Mouse (Mus musculus) hindbrain, postnatal 0 days (tissue): ENCODE results near the gene Rundc1. TPM values are rescaled to one million over a fixed set of nuclear protein-coding genes. Genes with fewer than 3 reads are reported as not detected.
"Not testable (repeated sequence)": the region's sequence is repeated elsewhere in the genome, so short reads cannot be mapped to it uniquely, and the experiment has no call there.

Experiments used
- ATAC-seq: fragments of 200-750 bp; cut with Nextera tagmentation; 2 replicates; pipeline ENCODE4 v1.8.0; 2017; ENCODE audit warnings: mild to moderate bottlenecking, moderate TSS enrichment, moderate library complexity
- DNase-seq: peaks from one replicate; pipeline ENCODE4 v3.0.0-alpha.2; 2015; ENCODE audit warnings: low spot score
- H3K27ac ChIP-seq: fragments of 300-500 bp; sonication (generic); 2 replicates; pipeline ENCODE4 v1.5.1; 2014; ENCODE audit warnings: mild to moderate bottlenecking
- H3K27me3 ChIP-seq: fragments of 300-500 bp; sonication (generic); 2 replicates; pipeline ENCODE4 v1.6.1; 2014; ENCODE audit warnings: low read length, mixed read lengths; ENCODE audit not compliant: insufficient read depth
- H3K36me3 ChIP-seq: fragments of 300-500 bp; sonication (generic); 2 replicates; pipeline ENCODE4 v1.6.1; 2014; ENCODE audit warnings: low read length, mixed read lengths; ENCODE audit not compliant: insufficient read depth
- H3K4me1 ChIP-seq: fragments of 300-500 bp; sonication (generic); 2 replicates; pipeline ENCODE4 v1.6.1; 2014; ENCODE audit warnings: antibody characterized with exemption, low read length, mixed read lengths; ENCODE audit not compliant: insufficient read depth
- H3K4me2 ChIP-seq: fragments of 300-500 bp; sonication (generic); 2 replicates; pipeline ENCODE4 v1.6.1; 2014; ENCODE audit warnings: low read depth, mild to moderate bottlenecking, low read length, moderate library complexity, mixed read lengths
- H3K4me3 ChIP-seq: fragments of 300-500 bp; sonication (generic); 2 replicates; pipeline ENCODE4 v1.5.1; 2014; ENCODE audit warnings: low read length
- H3K9ac ChIP-seq: fragments of 300-500 bp; sonication (generic); replicated peaks from 2 replicates; pipeline ENCODE4 v1.6.1; 2014; ENCODE audit warnings: mild to moderate bottlenecking, low read length, moderate library complexity, mixed read lengths
- H3K9me3 ChIP-seq: fragments of 300-500 bp; sonication (generic); 2 replicates; pipeline ENCODE4 v1.6.1; 2016; ENCODE audit warnings: low read length, mixed read lengths
- CTCF ChIP-seq: IDR thresholded peaks from 2 replicates; pipeline ENCODE4 v1.5.1; 2016; ENCODE audit warnings: antibody characterized with exemption, control low read depth, low read depth
- WGBS: fragments of 180-500 bp; shearing (Covaris S2); extraction: QIAGEN DNeasy Blood & Tissue Kit; methylation state at CpG from one replicate; pipeline ENCODE4 v1.1.7; 2014; 5-methylcytosine and 5-hydroxymethylcytosine counted together
- polyA plus RNA-seq: library from polyadenylated mRNA; unstranded; fragments of >200 nt; fragmentation: Nextera tagmentation; extraction: Ambion mirVana; gene quantifications from 2 replicates; pipeline ENCODE4 v1.2.1, GENCODE M21; 2015
- total RNA-seq: library from RNA; depleted of rRNA; stranded (reverse); fragments of >200 nt; gene quantifications from 2 replicates; pipeline ENCODE4 v1.2.3, GENCODE M21; 2014; rRNA removed

Gene Rundc1
- total RNA-seq, result 11.6 and 12.4 TPM in 2 replicates
- 21.4 and 22.7 TPM in 2 replicates for polyA plus RNA-seq

DNA sequence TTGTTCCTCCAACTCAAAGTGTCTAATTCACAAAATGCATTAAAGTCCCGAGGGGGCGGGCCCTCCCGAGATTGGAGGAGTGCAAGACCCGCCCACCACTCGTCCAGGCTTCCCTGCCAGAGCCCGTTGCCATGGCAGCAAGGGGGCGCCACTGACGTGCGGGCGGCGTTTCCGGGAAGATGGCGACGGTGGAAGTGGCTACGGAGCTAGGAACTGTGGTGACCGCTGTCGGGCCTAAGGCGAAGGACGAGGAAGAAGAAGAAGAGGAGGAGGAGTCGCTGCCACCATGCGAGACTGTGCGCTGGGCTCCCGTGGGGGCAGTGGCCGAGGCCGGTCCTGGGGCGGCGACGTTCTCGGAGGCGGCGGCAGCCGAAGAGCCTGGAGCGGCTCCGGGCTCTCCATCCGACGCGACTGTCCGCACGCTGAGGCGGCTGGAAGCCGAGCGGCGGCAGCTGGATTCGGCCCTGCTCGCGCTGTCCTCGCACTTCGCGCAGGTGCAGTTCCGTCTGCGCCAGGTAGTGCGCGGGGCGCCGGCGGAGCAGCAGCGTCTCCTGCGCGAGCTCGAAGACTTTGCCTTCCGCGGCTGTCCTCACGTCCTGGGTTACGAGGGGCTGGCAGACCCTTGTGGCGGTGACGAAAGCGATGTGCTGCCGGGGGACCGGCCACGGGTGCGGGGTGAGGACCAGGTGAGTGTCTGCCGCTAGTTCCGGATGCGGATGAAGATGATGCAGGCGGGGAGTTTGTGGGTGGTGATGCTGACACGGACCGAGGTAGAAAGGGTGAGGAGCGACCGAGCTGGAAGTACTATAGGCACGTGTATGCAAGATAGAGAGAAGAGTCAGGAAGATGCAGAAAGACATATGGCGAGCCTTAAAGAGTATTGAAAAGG lies at the start of gene Rundc1, which contains the start of gene Ptges3l:
Gene Rundc1, plus strand, starts transcription at position 161 of the 889 bp plus-strand sequence.
Gene Ptges3l, minus strand, starts transcription at position 409 of the 889 bp plus-strand sequence.
- 0 out of 2 replicates have a peak, but pooled peaks cover 6% of the 10 kb centered on the region for H3K36me3 ChIP-seq
- DNase-seq, result peak; percentile 98
- under 1% methylated on average over 80 of the region's 81 CpGs for WGBS
- peak within 1 kb of the TSS; percentile 77 for H3K4me2 ChIP-seq
- peak; percentile 96 for ATAC-seq
- H3K4me3 ChIP-seq, result peak within 1 kb of the TSS; percentile 97
- TF ChIP-seq CTCF, result peak; percentile 67
- no peaks in the 10 kb centered on the region for H3K9me3 ChIP-seq
- H3K27me3 ChIP-seq, result no peaks in the 10 kb centered on the region
- H3K4me1 ChIP-seq, result peaks cover 21% of the 10 kb centered on the region
- H3K27ac ChIP-seq, result peak within 1 kb of the TSS; percentile 93
- H3K9ac ChIP-seq, result peak within 1 kb of the TSS; percentile 79

DNA sequence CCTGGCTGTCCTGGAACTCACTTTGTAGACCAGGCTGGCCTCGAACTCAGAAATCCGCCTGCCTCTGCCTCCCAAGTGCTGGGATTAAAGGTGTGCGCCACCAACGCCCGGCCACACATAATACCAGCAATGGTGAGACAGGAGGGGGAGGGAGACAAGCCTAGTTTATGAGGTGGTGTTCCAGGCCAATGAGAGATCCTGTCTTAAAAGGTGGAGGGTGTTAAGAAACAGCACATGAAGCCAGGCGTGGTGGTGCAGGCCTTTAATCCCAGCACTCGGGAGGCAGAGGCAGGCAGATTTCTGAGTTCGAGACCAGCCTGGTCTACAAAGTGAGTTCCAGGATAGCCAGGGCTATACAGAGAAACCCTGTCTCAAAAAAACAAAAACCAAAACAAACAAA lies 46.7 kb upstream of the Rundc1 start:
- not testable (repeated sequence) for H3K4me1 ChIP-seq, H3K27ac ChIP-seq
- WGBS, result 95% methylated on average over 8 of the region's 8 CpGs

DNA sequence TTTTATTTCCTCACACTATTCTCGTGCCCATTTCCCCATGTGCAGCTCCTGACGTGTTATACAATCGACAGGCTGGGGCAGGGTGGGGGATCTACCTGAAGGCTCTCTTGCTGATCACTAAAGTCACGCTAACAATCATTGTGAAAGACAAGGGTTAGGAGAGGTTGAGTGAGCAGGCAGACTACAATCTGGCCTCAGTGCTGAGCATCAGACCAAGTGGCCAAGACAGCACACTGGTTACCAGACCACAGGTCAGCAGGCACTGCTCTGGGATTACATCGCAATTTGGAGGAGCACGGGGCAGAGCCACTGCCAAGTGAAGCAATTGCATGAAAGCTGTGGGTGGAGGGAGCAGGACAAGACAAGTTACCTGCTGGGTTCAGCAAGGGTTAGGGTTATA lies 46.0 kb upstream of the Rundc1 start:
- TF ChIP-seq CTCF, result no peak
- Histone ChIP-seq H3K27me3 (no peaks in the 10 kb centered on the region), H3K4me2 (no peak overlapping the region), H3K9me3 (no peaks in the 10 kb centered on the region), H3K36me3 (no peaks in the 10 kb centered on the region), H3K4me3 (no peak overlapping the region), H3K4me1 (no peaks in the 10 kb centered on the region), H3K27ac (no peak overlapping the region), H3K9ac (no peak overlapping the region)
- WGBS, result 81% methylated on average over 6 of the region's 6 CpGs
- no peak for DNase-seq
- no peak for ATAC-seq

More for the DNA sequence above, 46.7 kb upstream of the Rundc1 start:
- H3K4me3 ChIP-seq, DNase-seq, H3K27me3 ChIP-seq, ATAC-seq, H3K36me3 ChIP-seq, H3K9ac ChIP-seq, H3K9me3 ChIP-seq, H3K4me2 ChIP-seq: not testable (repeated sequence)

- Histone ChIP-seq H3K36me3 (no peaks in the 10 kb centered on the region), H3K9ac (no peak overlapping the region), H3K4me3 (no peak overlapping the region), H3K4me1 (no peaks in the 10 kb centered on the region), H3K9me3 (no peaks in the 10 kb centered on the region), H3K27ac (no peak overlapping the region), H3K4me2 (no peak overlapping the region), H3K27me3 (no peaks in the 10 kb centered on the region)
- 13% methylated on average over 4 of the region's 4 CpGs for WGBS
- ATAC-seq, result no peak
- TF ChIP-seq CTCF, result no peak
- DNase-seq, result no peak
These were observed 43.1 kb upstream of the Rundc1 start for GRCm38 (mm10) chr11:101381817-101382216.

DNA sequence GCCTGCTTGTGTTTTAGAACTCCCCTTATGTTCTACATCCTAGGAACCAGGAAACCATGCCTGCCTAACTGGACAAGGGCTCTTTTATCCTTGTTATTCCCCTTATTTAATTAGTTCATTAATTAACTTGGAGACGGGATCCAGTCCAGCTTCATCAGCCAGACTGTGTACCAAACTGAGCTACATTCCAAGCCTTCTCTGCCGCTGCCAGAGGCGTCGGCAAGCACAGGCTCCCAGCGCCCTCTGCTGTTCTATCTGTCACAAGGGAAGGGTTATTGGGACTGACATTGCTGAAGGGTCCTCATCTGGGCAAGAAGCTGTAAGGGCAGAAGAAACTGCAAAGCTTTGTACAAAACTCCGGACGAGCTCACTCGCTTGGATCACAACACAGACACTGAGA lies 29.8 kb upstream of the Rundc1 start:
- Histone ChIP-seq H3K4me3 (no peak overlapping the region), H3K27ac (no peak overlapping the region), H3K36me3 (no peaks in the 10 kb centered on the region), H3K9ac (no peak overlapping the region), H3K27me3 (no peaks in the 10 kb centered on the region), H3K4me2 (no peak overlapping the region), H3K4me1 (no peaks in the 10 kb centered on the region), H3K9me3 (no peaks in the 10 kb centered on the region)
- WGBS, result 6% methylated on average over 8 of the region's 8 CpGs
- peak; percentile 78; the same call in 1 of the 2 replicates for ATAC-seq
- peak; percentile 89 for DNase-seq
- peak; percentile 96 for TF ChIP-seq CTCF

DNA sequence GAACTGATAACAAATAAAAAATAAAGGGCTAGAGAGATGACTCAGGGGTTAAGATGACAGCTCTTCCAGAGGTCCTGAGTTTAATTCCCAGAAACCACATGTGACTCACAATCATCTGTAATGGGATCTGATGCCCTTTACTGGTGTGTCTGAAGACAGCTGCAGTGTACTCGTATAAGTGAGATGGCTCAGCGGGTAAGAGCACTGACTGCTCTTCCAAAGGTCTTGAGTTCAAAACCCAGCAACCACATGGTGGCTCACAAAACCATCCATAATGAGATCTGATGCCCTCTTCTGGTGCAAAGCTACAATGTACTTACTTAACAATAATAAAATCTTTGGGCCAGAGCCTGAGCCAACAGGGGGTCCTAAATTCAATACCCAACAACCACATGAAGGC lies 9.6 kb upstream of the Rundc1 start:
- TF ChIP-seq CTCF, result peak; percentile 35; the same call in 1 of the 2 replicates
- no peak for ATAC-seq
- H3K4me3 ChIP-seq, result no peak overlapping the region
- DNase-seq, result no peak
- H3K9ac ChIP-seq, result no peak overlapping the region
- H3K9me3 ChIP-seq, result no peaks in the 10 kb centered on the region
- no peaks in the 10 kb centered on the region for H3K27me3 ChIP-seq
- H3K4me1 ChIP-seq, result no peaks in the 10 kb centered on the region
- H3K27ac ChIP-seq, result no peak overlapping the region
- peaks cover 20% of the 10 kb centered on the region for H3K36me3 ChIP-seq
- no peak overlapping the region for H3K4me2 ChIP-seq
- 88% methylated on average over 2 of the region's 2 CpGs for WGBS
